Mouse (Mus musculus): Measurements from ENCODE around the gene Dnajc16. TPM values are rescaled to one million over a fixed set of nuclear protein-coding genes. Genes with fewer than 3 reads are reported as not detected.
A peak's percentile ranks its signal among the peaks of the same experiment; 100 is the strongest.
"Not testable (repeated sequence)": the region's sequence is repeated elsewhere in the genome, so short reads cannot be mapped to it uniquely, and the experiment has no call there.

The Dnajc16 gene
- polyA plus RNA-seq, 1 experiment: 0.14 TPM

- Histone ChIP-seq H3K4me3 (replicated peaks) (no peak overlapping the region), H3K36me3 (ENCODE audit: control insufficient read depth) (peaks cover 96% of the 10 kb centered on the region), H3K4me1 (ENCODE audit: control insufficient read depth) (peaks cover 12% of the 10 kb centered on the region), H3K9me3 (ENCODE audit: control insufficient read depth, low read length) (no peaks in the 10 kb centered on the region), H3K27me3 (ENCODE audit: control insufficient read depth) (no peaks in the 10 kb centered on the region)
- TF ChIP-seq GATA1 (IDR thresholded peaks at IDR 0.05; ENCODE audit: low read length) (no peak), TAL1 (IDR thresholded peaks at IDR 0.05; ENCODE audit: low read length) (no peak)
Observed at GRCm38 (mm10) chr4:141779828-141780227, 10.9 kb downstream of the Dnajc16 start.

- H3K9me3 ChIP-seq (ENCODE audit: control insufficient read depth, low read length); H3K27me3 ChIP-seq (ENCODE audit: control insufficient read depth); H3K4me3 ChIP-seq (replicated peaks): not testable (repeated sequence)
- Histone ChIP-seq H3K36me3 (ENCODE audit: control insufficient read depth) (peaks cover 96% of the 10 kb centered on the region), H3K4me1 (ENCODE audit: control insufficient read depth) (peaks cover 47% of the 10 kb centered on the region)
Observed at GRCm38 (mm10) chr4:141773019-141773418, 17.7 kb downstream of the Dnajc16 start.

GRCm38 (mm10) chr4:141771823-141772222 lies 18.9 kb downstream of the Dnajc16 start:
- peaks cover 98% of the 10 kb centered on the region for H3K36me3 ChIP-seq (ENCODE audit: control insufficient read depth)
- peaks cover 59% of the 10 kb centered on the region for H3K4me1 ChIP-seq (ENCODE audit: control insufficient read depth)
- H3K9me3 ChIP-seq (ENCODE audit: control insufficient read depth, low read length): no peaks in the 10 kb centered on the region
- TF ChIP-seq GATA1 (IDR thresholded peaks at IDR 0.05; ENCODE audit: low read length) (no peak), TAL1 (IDR thresholded peaks at IDR 0.05; ENCODE audit: low read length) (no peak)
- no peaks in the 10 kb centered on the region for H3K27me3 ChIP-seq (ENCODE audit: control insufficient read depth)
- no peak overlapping the region for H3K4me3 ChIP-seq (replicated peaks)

GRCm38 (mm10) chr4:141769501-141770160 lies 21.1 kb downstream of the Dnajc16 start:
- Histone ChIP-seq H3K36me3 (ENCODE audit: control insufficient read depth) (peaks cover 84% of the 10 kb centered on the region), H3K9me3 (ENCODE audit: control insufficient read depth, low read length) (no peaks in the 10 kb centered on the region), H3K27me3 (ENCODE audit: control insufficient read depth) (no peaks in the 10 kb centered on the region), H3K4me3 (replicated peaks) (no peak overlapping the region), H3K4me1 (ENCODE audit: control insufficient read depth) (peaks cover 66% of the 10 kb centered on the region)
- TF ChIP-seq GATA1 (IDR thresholded peaks at IDR 0.05; ENCODE audit: low read length): no peak
- no peak for TF ChIP-seq TAL1 (IDR thresholded peaks at IDR 0.05; ENCODE audit: low read length)

- Histone ChIP-seq H3K27me3 (ENCODE audit: control insufficient read depth) (no peaks in the 10 kb centered on the region), H3K36me3 (ENCODE audit: control insufficient read depth) (peaks cover 84% of the 10 kb centered on the region), H3K4me3 (replicated peaks) (peak overlapping the region; percentile 59), H3K4me1 (ENCODE audit: control insufficient read depth) (peaks cover 84% of the 10 kb centered on the region), H3K9me3 (ENCODE audit: control insufficient read depth, low read length) (no peaks in the 10 kb centered on the region)
- TF ChIP-seq TAL1 (IDR thresholded peaks at IDR 0.05; ENCODE audit: low read length) (no peak), GATA1 (IDR thresholded peaks at IDR 0.05; ENCODE audit: low read length) (no peak)
Observed at GRCm38 (mm10) chr4:141767353-141768036, 23.2 kb downstream of the Dnajc16 start.

- Histone ChIP-seq H3K4me3 (replicated peaks) (peak overlapping the region; percentile 59), H3K9me3 (ENCODE audit: control insufficient read depth, low read length) (no peaks in the 10 kb centered on the region), H3K36me3 (ENCODE audit: control insufficient read depth) (peaks cover 85% of the 10 kb centered on the region), H3K4me1 (ENCODE audit: control insufficient read depth) (peaks cover 85% of the 10 kb centered on the region), H3K27me3 (ENCODE audit: control insufficient read depth) (no peaks in the 10 kb centered on the region)
- TF ChIP-seq TAL1 (IDR thresholded peaks at IDR 0.05; ENCODE audit: low read length) (no peak), GATA1 (IDR thresholded peaks at IDR 0.05; ENCODE audit: low read length) (no peak)
Observed at GRCm38 (mm10) chr4:141766668-141767352, 23.9 kb downstream of the Dnajc16 start.

- Histone ChIP-seq H3K4me3 (replicated peaks) (peak overlapping the region; percentile 59), H3K9me3 (ENCODE audit: control insufficient read depth, low read length) (no peaks in the 10 kb centered on the region), H3K36me3 (ENCODE audit: control insufficient read depth) (peaks cover 85% of the 10 kb centered on the region), H3K4me1 (ENCODE audit: control insufficient read depth) (peaks cover 83% of the 10 kb centered on the region), H3K27me3 (ENCODE audit: control insufficient read depth) (no peaks in the 10 kb centered on the region)
- TF ChIP-seq TAL1 (IDR thresholded peaks at IDR 0.05; ENCODE audit: low read length) (no peak), GATA1 (IDR thresholded peaks at IDR 0.05; ENCODE audit: low read length) (no peak)
Observed at GRCm38 (mm10) chr4:141766316-141766667, 24.4 kb downstream of the Dnajc16 start.

- Histone ChIP-seq H3K36me3 (ENCODE audit: control insufficient read depth) (peaks cover 83% of the 10 kb centered on the region), H3K4me3 (replicated peaks) (no peak overlapping the region), H3K9me3 (ENCODE audit: control insufficient read depth, low read length) (no peaks in the 10 kb centered on the region), H3K27me3 (ENCODE audit: control insufficient read depth) (no peaks in the 10 kb centered on the region), H3K4me1 (ENCODE audit: control insufficient read depth) (peaks cover 81% of the 10 kb centered on the region)
- TF ChIP-seq GATA1 (IDR thresholded peaks at IDR 0.05; ENCODE audit: low read length) (no peak), TAL1 (IDR thresholded peaks at IDR 0.05; ENCODE audit: low read length) (no peak)
Observed at GRCm38 (mm10) chr4:141765008-141765407, 25.7 kb downstream of the Dnajc16 start.

- H3K4me3 ChIP-seq (replicated peaks): no peak overlapping the region
- peaks cover 81% of the 10 kb centered on the region for H3K4me1 ChIP-seq (ENCODE audit: control insufficient read depth)
- no peak for TF ChIP-seq TAL1 (IDR thresholded peaks at IDR 0.05; ENCODE audit: low read length)
- TF ChIP-seq GATA1 (IDR thresholded peaks at IDR 0.05; ENCODE audit: low read length): no peak
- H3K9me3 ChIP-seq (ENCODE audit: control insufficient read depth, low read length): no peaks in the 10 kb centered on the region
- no peaks in the 10 kb centered on the region for H3K27me3 ChIP-seq (ENCODE audit: control insufficient read depth)
- H3K36me3 ChIP-seq (ENCODE audit: control insufficient read depth): peaks cover 82% of the 10 kb centered on the region
Observed at GRCm38 (mm10) chr4:141763476-141763875, 27.3 kb downstream of the Dnajc16 start.

All from erythroblast, embryonic 14.5 days (primary cell).